Mouse (Mus musculus): ENCODE measurements at regions not wholly inside any gene's neighbourhood (a gene's known extent, or its start where the extent isn't known, plus 50 kb on each side); places are given as distances from the start of the nearest gene placed in this dataset.

DNA sequence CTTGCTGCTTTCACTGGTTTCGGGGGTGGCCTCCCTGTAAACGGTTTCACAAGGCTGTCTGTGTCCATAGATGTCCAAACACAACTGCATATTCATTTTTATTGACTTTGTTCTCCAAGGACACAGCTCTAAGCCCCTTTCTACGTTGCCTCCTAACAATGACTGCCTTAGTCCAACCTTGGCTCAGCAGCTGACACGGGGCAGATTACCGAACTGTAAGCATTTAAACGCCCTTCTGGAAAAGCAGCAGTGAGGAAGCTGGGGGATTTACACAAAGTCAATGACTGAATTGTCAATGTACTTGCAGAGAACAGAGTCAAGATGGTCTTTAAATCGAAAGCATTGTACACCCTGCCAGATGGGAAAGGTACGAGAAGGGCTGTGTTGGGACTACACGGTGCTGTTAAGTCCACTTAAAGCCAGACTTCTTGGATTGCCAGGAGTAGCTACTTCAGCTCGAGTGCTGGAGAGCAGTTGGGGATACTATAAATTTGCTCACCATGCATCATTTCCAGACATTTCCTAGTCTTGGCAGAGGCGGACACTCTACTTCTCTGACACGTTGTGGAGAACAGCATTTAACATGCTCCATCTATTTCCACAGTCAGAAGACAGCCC, 149.0 kb downstream of the Dact1 start:
- H3K27me3 ChIP-seq (ENCODE audit: control insufficient read depth, insufficient read depth, low read length), result no peaks in the 10 kb centered on the region
- no peak overlapping the region for H3K27ac ChIP-seq (ENCODE audit: low read depth, low read length)
- H3K9ac ChIP-seq (ENCODE audit: low read depth, low read length), result no peak overlapping the region
- H3K4me1 ChIP-seq (ENCODE audit: control insufficient read depth, insufficient read depth, low read length), result no peaks in the 10 kb centered on the region; the same call in 1 of the 2 replicates
- WGBS (ENCODE audit: insufficient replicate concordance), result 61% methylated on average over 12 of the region's 12 CpGs
- H3K9me3 ChIP-seq (replicated peaks; ENCODE audit: control insufficient read depth, low read length), result no peaks in the 10 kb centered on the region
- no peak overlapping the region for H3K4me3 ChIP-seq (ENCODE audit: low read depth, low read length)
- no peak overlapping the region for H3K4me2 ChIP-seq
- no peaks in the 10 kb centered on the region for H3K36me3 ChIP-seq (ENCODE audit: control insufficient read depth, insufficient read depth, low read length)
- ATAC-seq (replicated peaks; ENCODE audit: insufficient number of reproducible peaks, low FRiP score, low TSS enrichment), result no peak

DNA sequence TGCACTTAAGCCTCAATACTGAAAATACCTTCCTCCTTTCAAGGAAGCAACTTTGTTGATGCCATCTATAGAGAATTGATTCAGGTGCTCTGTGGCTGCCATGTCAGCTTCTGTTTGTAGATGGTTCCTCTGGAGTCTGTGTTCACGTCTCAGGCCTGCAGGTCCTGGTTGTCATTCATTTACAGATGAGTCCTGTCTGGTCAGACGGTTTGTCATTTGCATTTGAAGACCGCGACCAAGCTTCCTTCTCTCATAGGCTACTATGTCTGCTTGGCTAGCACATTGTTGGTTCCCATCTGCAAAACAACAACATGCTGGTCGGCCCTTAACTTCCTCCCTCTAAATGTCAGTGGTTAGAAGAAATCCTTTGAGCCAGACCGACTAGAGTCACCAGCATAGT, 151.0 kb downstream of the Dact1 start:
- H3K36me3 ChIP-seq (ENCODE audit: control insufficient read depth, insufficient read depth, low read length), result no peaks in the 10 kb centered on the region
- H3K4me2 ChIP-seq, result no peak overlapping the region
- no peak overlapping the region for H3K4me3 ChIP-seq (ENCODE audit: low read depth, low read length)
- H3K9me3 ChIP-seq (replicated peaks; ENCODE audit: control insufficient read depth, low read length), result no peaks in the 10 kb centered on the region
- H3K27me3 ChIP-seq (ENCODE audit: control insufficient read depth, insufficient read depth, low read length), result no peaks in the 10 kb centered on the region
- 70% methylated on average over 6 of the region's 6 CpGs for WGBS (ENCODE audit: insufficient replicate concordance)
- no peaks in the 10 kb centered on the region; the same call in 1 of the 2 replicates for H3K4me1 ChIP-seq (ENCODE audit: control insufficient read depth, insufficient read depth, low read length)
- ATAC-seq (replicated peaks; ENCODE audit: insufficient number of reproducible peaks, low FRiP score, low TSS enrichment), result no peak
- no peak overlapping the region for H3K27ac ChIP-seq (ENCODE audit: low read depth, low read length)
- no peak overlapping the region for H3K9ac ChIP-seq (ENCODE audit: low read depth, low read length)

GRCm38 (mm10) chr12:71467820-71468219, 158.1 kb downstream of the Dact1 start:
- no peaks in the 10 kb centered on the region for H3K9me3 ChIP-seq (replicated peaks; ENCODE audit: control insufficient read depth, low read length)
- H3K4me3 ChIP-seq (ENCODE audit: low read depth, low read length), result no peak overlapping the region
- H3K4me2 ChIP-seq, result no peak overlapping the region
- H3K36me3 ChIP-seq (ENCODE audit: control insufficient read depth, insufficient read depth, low read length), result no peaks in the 10 kb centered on the region
- H3K27ac ChIP-seq (ENCODE audit: low read depth, low read length), result no peak overlapping the region
- 76% methylated on average over 7 of the region's 7 CpGs for WGBS (ENCODE audit: insufficient replicate concordance)
- H3K9ac ChIP-seq (ENCODE audit: low read depth, low read length), result no peak overlapping the region
- H3K4me1 ChIP-seq (ENCODE audit: control insufficient read depth, insufficient read depth, low read length), result 0 out of 2 replicates have a peak, but pooled peaks cover 3% of the 10 kb centered on the region
- no peak for ATAC-seq (replicated peaks; ENCODE audit: insufficient number of reproducible peaks, low FRiP score, low TSS enrichment)
- no peaks in the 10 kb centered on the region for H3K27me3 ChIP-seq (ENCODE audit: control insufficient read depth, insufficient read depth, low read length)

DNA sequence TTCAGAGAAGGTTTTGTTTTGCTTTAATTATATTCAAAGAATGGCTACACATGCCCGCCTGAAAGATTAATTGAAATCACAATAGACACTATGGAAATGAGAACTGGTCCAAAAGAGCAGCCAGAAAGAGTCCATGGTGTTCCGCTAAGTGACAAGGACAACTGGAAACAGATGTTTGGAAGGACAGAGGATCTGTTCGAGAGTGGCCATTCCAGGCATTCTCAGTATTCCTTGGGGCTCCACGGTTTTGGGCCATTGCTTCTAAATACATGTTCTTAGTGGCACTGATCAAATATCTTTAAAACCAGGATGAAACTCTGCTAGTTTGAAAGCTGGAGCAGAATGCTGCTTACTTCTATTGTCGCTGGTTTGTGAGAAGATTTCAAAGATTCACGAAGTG, 158.6 kb downstream of the Dact1 start:
- Histone ChIP-seq H3K9me3 (replicated peaks; ENCODE audit: control insufficient read depth, low read length) (no peaks in the 10 kb centered on the region), H3K27ac (ENCODE audit: low read depth, low read length) (no peak overlapping the region), H3K4me2 (no peak overlapping the region), H3K36me3 (ENCODE audit: control insufficient read depth, insufficient read depth, low read length) (no peaks in the 10 kb centered on the region), H3K4me1 (ENCODE audit: control insufficient read depth, insufficient read depth, low read length) (0 out of 2 replicates have a peak, but pooled peaks cover 3% of the 10 kb centered on the region), H3K4me3 (ENCODE audit: low read depth, low read length) (no peak overlapping the region), H3K27me3 (ENCODE audit: control insufficient read depth, insufficient read depth, low read length) (no peaks in the 10 kb centered on the region), H3K9ac (ENCODE audit: low read depth, low read length) (no peak overlapping the region)
- no peak for ATAC-seq (replicated peaks; ENCODE audit: insufficient number of reproducible peaks, low FRiP score, low TSS enrichment)
- 64% methylated on average over 6 of the region's 6 CpGs for WGBS (ENCODE audit: insufficient replicate concordance)

- Histone ChIP-seq H3K4me3 (ENCODE audit: low read depth, low read length) (no peak overlapping the region), H3K36me3 (ENCODE audit: control insufficient read depth, insufficient read depth, low read length) (no peaks in the 10 kb centered on the region), H3K27ac (ENCODE audit: low read depth, low read length) (no peak overlapping the region), H3K4me2 (no peak overlapping the region), H3K27me3 (ENCODE audit: control insufficient read depth, insufficient read depth, low read length) (no peaks in the 10 kb centered on the region), H3K9ac (ENCODE audit: low read depth, low read length) (no peak overlapping the region), H3K9me3 (replicated peaks; ENCODE audit: control insufficient read depth, low read length) (no peaks in the 10 kb centered on the region), H3K4me1 (ENCODE audit: control insufficient read depth, insufficient read depth, low read length) (0 out of 2 replicates have a peak, but pooled peaks cover 3% of the 10 kb centered on the region)
- ATAC-seq (replicated peaks; ENCODE audit: insufficient number of reproducible peaks, low FRiP score, low TSS enrichment), result no peak
- 58% methylated on average over 13 of the region's 13 CpGs for WGBS (ENCODE audit: insufficient replicate concordance)
Observed at GRCm38 (mm10) chr12:71470983-71471715, 161.5 kb downstream of the Dact1 start.

DNA sequence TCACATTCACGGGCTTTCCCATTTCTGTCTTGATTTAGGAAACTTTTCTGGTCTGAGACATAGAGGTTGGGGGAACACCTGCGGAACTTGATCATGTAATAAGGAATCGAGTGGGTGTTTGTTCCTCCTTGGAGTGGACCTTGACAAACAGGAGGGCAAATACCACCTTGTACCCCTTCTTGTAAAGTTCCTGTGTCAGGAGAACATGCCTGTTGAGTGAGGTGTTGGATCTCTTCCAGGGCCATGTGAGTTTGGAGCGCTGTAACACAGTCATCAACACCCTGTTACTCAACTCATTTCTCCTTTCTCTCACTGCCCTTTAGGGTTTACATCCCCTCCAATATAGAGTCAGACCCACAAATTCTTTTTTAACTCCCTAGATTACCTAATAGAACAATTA, 162.0 kb downstream of the Dact1 start:
- Histone ChIP-seq H3K4me3 (ENCODE audit: low read depth, low read length) (no peak overlapping the region), H3K9ac (ENCODE audit: low read depth, low read length) (no peak overlapping the region), H3K4me1 (ENCODE audit: control insufficient read depth, insufficient read depth, low read length) (0 out of 2 replicates have a peak, but pooled peaks cover 3% of the 10 kb centered on the region), H3K4me2 (no peak overlapping the region), H3K27ac (ENCODE audit: low read depth, low read length) (no peak overlapping the region), H3K27me3 (ENCODE audit: control insufficient read depth, insufficient read depth, low read length) (no peaks in the 10 kb centered on the region), H3K36me3 (ENCODE audit: control insufficient read depth, insufficient read depth, low read length) (no peaks in the 10 kb centered on the region), H3K9me3 (replicated peaks; ENCODE audit: control insufficient read depth, low read length) (no peaks in the 10 kb centered on the region)
- 71% methylated on average over 4 of the region's 4 CpGs for WGBS (ENCODE audit: insufficient replicate concordance)
- no peak for ATAC-seq (replicated peaks; ENCODE audit: insufficient number of reproducible peaks, low FRiP score, low TSS enrichment)

GRCm38 (mm10) chr12:71476238-71476637, 166.6 kb downstream of the Dact1 start:
- Histone ChIP-seq H3K4me1 (ENCODE audit: control insufficient read depth, insufficient read depth, low read length) (peaks cover 11% of the 10 kb centered on the region), H3K4me2 (no peak overlapping the region), H3K4me3 (ENCODE audit: low read depth, low read length) (no peak overlapping the region), H3K27me3 (ENCODE audit: control insufficient read depth, insufficient read depth, low read length) (no peaks in the 10 kb centered on the region), H3K9me3 (replicated peaks; ENCODE audit: control insufficient read depth, low read length) (no peaks in the 10 kb centered on the region), H3K36me3 (ENCODE audit: control insufficient read depth, insufficient read depth, low read length) (no peaks in the 10 kb centered on the region), H3K27ac (ENCODE audit: low read depth, low read length) (no peak overlapping the region), H3K9ac (ENCODE audit: low read depth, low read length) (no peak overlapping the region)
- ATAC-seq (replicated peaks; ENCODE audit: insufficient number of reproducible peaks, low FRiP score, low TSS enrichment), result no peak
- 38% methylated on average over 4 of the region's 4 CpGs for WGBS (ENCODE audit: insufficient replicate concordance)

DNA sequence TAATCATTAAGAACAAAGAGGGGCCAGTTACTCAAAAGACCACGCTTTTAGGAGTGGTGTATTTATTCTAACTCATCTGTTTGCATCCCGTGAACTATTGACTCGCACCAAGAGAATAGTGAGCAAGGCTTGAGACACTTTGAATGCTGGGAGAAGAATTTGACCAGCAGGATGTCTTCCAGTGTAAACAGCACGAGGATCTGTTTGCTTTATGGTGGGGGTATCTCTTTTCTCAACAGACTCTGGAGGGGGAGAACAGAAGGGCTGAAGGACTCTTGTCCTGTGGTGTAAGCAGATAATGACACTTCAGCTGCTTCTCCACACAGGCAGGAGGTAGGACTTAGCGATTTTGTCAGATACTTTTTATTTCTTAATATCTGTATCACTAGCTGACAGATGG, 168.0 kb downstream of the Dact1 start:
- Histone ChIP-seq H3K27me3 (ENCODE audit: control insufficient read depth, insufficient read depth, low read length) (no peaks in the 10 kb centered on the region), H3K4me3 (ENCODE audit: low read depth, low read length) (no peak overlapping the region), H3K9me3 (replicated peaks; ENCODE audit: control insufficient read depth, low read length) (no peaks in the 10 kb centered on the region), H3K4me1 (ENCODE audit: control insufficient read depth, insufficient read depth, low read length) (peaks cover 12% of the 10 kb centered on the region), H3K4me2 (no peak overlapping the region), H3K36me3 (ENCODE audit: control insufficient read depth, insufficient read depth, low read length) (no peaks in the 10 kb centered on the region), H3K9ac (ENCODE audit: low read depth, low read length) (no peak overlapping the region), H3K27ac (ENCODE audit: low read depth, low read length) (no peak overlapping the region)
- 31% methylated on average over 5 of the region's 5 CpGs for WGBS (ENCODE audit: insufficient replicate concordance)
- no peak for ATAC-seq (replicated peaks; ENCODE audit: insufficient number of reproducible peaks, low FRiP score, low TSS enrichment)

GRCm38 (mm10) chr12:71481371-71481770, 171.7 kb downstream of the Dact1 start:
- ATAC-seq (replicated peaks; ENCODE audit: insufficient number of reproducible peaks, low FRiP score, low TSS enrichment), result no peak
- H3K4me1 ChIP-seq (ENCODE audit: control insufficient read depth, insufficient read depth, low read length), result peaks cover 21% of the 10 kb centered on the region
- WGBS (ENCODE audit: insufficient replicate concordance), result 57% methylated on average over 6 of the region's 6 CpGs

More at GRCm38 (mm10) chr12:71481371-71481770, 171.7 kb downstream of the Dact1 start:
- no peak overlapping the region for H3K27ac ChIP-seq (ENCODE audit: low read depth, low read length)
- H3K4me3 ChIP-seq (ENCODE audit: low read depth, low read length), result no peak overlapping the region
- H3K36me3 ChIP-seq (ENCODE audit: control insufficient read depth, insufficient read depth, low read length), result no peaks in the 10 kb centered on the region
- H3K27me3 ChIP-seq (ENCODE audit: control insufficient read depth, insufficient read depth, low read length), result no peaks in the 10 kb centered on the region
- H3K9me3 ChIP-seq (replicated peaks; ENCODE audit: control insufficient read depth, low read length), result no peaks in the 10 kb centered on the region
- no peak overlapping the region for H3K9ac ChIP-seq (ENCODE audit: low read depth, low read length)
- no peak overlapping the region for H3K4me2 ChIP-seq
